Mouse (Mus musculus): ENCODE results near the gene Cry2. TPM values are rescaled to one million over a fixed set of nuclear protein-coding genes. Genes with fewer than 3 reads are reported as not detected.
"Not testable (repeated sequence)": the region's sequence is repeated elsewhere in the genome, so short reads cannot be mapped to it uniquely, and the experiment has no call there.

Gene Cry2
- total RNA-seq, 2 experiments from 2014 or later = 99.0 to 111 TPM

DNA sequence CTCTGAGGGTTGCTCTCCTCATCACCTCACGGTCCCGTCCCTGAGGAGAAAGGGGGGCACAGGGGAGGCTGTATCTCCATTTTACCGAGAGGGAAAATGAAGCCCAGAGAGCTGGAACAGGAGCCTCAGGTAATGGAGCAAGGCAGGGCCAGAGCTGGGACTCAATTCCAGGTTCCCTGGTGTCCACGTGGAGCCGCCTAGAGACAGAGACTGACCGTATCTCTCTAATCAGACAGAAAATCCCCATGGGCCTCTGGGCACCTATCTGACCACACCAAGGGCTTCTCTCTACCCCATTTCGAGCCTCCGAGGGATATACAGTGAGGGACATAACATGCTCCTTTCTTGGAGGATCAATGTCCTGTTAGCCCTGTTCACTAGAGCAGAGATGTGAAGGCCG, 10.7 kb downstream of the Cry2 start:
- no peak for DNase-seq (ENCODE audit: low spot score in 2 of 2)

DNA sequence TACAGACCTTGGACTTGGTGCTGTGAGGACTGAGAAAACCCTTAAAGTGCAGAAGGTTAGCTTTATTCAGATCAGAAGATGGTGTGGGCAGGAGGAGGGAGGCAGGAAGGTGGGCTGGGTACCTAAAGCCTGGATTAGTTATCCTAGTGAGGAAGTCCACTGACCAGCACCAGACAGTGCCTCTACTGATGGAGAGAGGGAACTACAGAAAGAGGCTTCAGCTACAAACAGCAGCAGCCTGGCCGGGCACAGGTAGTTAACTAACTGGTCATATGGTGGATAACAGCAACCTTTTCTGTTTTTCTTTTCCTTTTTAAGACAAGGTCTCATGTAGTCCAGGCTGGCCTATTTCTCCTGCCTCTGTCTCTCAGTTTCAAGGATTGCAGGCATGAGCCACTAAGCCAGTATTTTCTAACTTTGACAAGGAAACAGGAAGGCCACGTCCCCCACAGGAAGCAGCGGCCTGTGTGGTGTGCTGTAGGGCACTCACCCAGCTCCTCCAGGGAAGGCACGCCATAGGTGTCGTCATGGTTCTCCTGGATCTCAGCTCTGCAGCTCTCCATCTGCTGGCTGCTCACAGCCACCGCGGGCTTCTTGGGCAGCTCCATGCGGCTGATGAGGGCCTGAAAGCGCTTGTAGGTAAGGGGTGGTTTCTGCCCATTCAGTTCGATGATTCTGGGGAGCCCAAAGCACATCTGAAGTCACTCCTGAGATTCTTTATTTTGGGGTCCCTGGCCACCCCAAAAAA, 11.3 kb downstream of the Cry2 start:
- no peak for DNase-seq (ENCODE audit: low spot score in 2 of 2)

DNA sequence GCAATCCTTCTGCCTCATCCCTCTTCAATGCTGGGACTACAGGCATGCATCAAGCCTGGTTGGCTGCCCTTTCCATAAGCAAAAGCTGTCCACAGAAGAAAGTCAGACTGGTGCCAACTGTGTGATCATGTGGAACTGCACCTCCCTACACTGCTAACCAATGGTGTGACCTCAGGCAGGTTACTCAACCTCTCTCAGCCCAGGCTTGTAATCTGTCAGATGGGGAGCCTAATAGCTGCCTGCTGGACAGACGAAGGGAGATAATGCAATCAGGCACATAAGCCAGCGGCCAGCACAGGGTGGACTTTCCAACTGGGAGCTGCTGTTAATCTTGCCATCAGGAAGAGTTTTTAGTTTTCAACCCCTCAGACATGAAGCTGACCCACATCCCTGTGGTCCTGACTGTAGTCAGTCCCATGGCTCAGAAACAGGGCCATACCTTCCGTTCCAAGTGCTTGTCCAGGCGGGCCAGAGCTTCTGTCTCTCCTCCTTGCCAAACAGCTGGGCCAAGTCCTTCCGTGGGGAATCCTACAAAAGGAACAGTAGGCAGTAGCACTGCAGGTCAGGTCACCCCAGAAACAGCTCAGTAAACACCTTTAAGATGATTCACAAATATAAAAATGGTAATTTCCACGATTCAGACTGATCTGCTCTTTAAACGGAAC, 12.0 kb downstream of the Cry2 start:
- DNase-seq (ENCODE audit: low spot score in 2 of 2) = no peak

DNA sequence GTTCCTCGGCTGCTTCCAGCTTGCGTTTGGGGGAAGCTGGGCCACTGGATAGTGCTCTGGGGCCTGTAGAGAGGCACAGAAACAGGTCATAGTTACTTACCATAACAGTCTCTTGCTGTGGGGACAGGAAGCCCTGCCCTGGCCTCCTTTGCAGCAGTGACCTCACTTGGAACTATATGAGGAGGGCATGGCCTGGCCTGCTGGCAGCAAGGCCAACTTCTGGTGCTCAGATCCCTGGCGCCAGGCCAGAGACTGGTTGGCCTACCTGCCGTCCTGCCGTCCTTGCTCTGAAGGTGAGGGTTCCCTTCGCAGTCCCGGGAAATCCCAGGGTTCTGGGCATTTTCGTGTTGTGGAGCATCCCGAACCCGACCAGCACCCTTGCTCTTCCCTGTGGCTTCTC, 22.1 kb downstream of the Cry2 start:
- DNase-seq (ENCODE audit: low spot score in 2 of 2) = no peak

DNA sequence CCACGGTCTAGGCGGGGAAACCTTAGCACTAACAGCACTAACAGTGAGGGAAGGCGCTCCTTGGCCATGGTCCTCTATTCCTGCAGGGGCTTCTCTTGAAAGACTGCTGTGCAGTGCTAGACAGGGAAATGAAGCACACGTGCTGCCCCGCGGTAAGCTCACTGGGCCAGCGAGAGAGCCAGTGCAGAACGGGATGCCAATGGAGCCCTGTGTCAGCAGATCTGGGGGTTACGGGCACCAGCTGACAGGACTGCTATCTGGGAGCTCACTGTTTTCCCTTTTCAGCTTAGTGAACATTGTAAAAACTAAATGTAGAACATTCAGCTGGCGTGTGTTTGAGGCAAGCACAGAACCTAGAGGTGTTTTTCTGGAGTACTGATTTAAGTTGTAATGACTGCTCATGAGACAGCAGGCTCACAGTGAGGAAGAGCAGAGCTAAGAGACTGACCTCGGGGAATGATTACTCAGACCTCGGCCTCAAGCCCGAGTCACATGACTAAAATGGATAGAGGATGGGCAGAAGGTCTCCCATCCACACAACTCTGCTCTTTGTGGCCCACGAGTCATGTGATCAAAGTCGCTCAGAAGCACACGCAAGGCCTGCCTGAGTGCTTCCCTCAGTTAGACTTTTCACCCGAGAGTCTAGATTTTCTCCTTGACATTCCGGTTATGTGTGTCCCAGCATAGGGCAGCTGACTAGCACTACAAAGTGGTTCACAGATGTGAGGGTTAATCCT, 25.4 kb downstream of the Cry2 start:
- DNase-seq (ENCODE audit: low spot score in 2 of 2) = no peak

DNA sequence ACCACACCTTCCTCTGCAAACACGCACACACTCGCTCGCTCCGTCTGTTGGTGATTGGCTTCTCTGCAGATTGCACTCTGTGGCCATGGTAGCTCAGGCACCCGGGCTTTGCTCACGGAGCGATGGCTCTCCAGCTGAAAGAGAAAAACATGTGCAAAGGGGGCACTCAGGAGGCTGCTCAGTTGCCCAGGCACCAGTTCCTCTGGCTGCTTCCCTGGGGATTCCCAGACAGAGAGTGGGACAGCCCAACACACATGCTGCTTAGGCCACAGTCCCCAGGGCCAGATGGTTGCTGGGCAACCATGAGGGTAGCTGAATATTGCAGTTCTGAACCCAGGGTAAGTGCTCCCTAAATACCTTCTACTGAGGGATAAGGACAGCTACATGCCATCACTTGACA, 28.2 kb downstream of the Cry2 start:
- DNase-seq (ENCODE audit: low spot score in 2 of 2) = no peak

DNA sequence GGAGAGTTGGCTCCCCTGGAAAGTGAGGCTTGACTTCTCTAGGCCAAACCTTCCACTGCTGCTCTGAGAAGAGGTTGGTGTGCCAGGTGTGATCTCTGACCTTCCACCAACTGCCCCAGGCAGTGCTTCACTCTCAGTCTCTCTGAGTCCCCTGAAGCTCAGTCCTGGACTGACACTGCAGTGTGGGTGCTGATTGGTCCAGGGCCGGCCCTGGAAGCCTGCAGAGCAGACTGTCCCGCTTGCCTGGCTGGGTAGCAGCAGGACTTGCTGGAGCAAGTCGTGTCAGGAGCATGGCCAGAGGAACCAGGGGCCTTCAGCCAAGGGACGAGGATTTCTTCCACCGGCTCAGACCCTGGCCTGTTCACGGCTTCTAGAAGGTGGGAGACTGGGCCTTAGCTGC, 29.1 kb downstream of the Cry2 start:
- no peak for DNase-seq (ENCODE audit: low spot score in 2 of 2)

DNA sequence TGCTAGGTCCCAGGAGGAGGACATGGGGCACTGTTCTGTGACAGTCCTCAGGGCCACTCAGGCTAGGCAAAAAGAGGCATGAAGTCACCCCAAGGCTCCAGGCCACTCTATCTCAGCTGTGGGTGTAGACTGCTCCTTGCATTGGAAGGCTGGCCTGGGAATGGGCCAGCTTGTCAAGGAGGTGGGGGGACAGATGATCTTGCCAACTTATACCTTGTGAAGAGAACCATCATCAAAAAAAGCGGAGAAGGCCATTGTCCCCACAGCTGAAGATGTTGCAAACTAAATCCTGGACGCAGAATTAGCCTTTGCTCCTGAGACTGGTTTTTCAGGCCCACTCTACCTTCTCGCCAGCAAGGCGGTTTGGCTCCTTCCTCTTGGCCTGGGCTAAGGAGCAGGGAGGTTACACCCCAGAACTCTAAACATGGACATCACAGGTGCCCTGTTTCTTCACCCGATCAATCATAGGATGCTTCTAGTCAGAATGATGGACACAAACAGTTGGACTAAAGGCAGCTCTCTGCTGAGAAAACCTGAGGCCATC, 30.0 kb downstream of the Cry2 start:
- DNase-seq (ENCODE audit: low spot score in 2 of 2) = no peak

DNA sequence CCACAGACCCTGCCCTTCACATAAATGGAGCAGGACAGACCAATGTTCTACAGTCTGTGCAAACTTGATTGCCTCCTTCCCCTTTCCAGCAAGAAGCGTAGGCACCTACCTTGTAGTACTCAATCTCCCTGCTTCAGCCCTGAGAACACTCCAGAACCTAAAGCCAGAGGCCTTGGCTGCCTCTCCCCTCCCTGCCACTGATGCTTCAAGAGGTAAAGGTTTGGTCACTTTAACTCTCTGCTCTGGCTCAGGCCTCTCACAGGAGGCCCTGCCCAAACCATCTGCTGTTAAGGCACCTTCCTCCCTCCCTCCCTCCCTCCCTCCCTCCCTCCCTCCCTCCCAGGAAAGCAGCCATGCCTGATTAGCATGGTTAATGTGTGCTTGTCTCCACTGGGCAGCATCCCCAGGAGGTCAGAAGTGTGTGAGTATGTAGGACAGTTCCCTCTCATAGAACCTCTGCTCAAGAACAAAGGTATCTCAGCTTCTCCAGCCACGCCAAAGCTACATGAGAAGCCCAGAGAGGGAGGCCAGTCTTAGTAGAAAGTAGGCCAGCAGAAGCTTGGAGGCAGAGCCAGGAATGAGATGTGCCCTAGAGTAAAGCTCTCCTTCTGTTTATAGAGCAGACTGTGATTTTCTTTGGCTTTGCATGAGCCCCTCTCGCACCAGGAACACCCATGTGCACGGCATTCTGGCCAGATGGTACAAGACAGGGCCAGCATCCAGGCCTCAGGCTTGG, 31.1 kb downstream of the Cry2 start:
- DNase-seq (ENCODE audit: low spot score in 2 of 2) = no peak

DNA sequence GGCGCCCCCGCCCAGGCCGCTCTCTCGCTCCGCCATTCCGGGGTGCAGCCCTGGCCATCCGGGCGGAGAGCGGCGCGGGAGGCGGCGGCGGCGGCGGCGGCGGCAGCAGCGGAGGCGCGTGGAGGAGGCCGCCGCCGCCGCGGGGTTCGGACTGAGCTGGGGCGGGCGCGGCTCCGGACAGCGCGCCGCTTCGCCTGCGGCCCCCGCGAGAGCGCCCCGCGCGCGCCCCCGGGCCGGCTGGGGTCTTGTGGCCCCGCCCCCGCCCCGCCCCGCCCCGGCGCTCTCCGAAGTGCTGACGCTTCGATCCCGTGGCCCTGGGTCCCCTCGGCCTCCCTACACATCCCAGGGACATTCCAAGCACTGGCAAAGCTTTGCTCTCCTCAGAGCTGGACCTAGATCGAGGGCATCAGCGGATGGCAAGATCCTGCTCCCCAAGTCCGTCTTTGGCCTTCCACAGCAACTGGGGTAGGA, 32.7 kb downstream of the Cry2 start, which contains the start of gene Mapk8ip1:
Gene Mapk8ip1, minus strand, starts transcription at position 173 of the 471 bp plus-strand sequence.
- DNase-seq (ENCODE audit: low spot score in 2 of 2) = no peak

DNA sequence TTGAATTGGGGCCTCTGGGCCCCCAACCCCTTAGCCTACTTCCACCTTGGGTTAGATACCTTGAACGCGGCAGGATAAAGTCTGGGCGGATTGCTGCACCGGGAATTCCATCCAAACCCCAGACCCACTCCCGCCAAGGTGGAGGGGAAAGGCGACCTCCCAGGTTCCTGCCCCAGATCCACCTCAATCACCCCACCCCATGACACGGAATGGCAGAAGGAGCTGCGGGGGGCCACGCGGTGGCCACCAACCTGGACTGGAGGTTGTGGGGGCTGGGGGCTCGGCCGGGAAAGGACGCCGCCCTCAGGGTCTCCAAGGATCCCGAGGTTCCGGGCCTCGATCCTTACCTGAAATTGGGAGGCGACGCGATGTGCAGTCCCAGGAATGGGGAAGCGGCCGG, 33.2 kb downstream of the Cry2 start:
- DNase-seq (ENCODE audit: low spot score in 2 of 2) = no peak

DNA sequence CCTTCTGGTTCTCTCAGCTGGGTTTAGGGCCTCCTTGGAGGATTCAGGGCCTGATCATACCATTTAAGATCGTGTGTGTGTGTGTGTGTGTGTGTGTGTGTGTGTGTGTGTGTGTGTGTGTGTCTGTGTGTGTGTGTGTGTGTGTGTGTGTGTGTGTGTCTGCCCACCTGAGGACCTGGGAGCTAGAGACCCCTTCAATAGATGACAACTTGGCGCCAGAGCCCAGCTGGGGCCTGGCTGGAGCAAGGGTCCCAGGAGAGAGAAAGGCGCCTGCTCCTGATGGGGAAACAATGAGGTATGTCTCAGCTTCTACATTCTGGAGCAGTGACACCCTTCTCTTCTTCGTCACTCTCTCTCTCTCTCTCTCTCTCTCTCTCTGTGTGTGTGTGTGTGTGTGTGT, 34.0 kb downstream of the Cry2 start:
- DNase-seq (ENCODE audit: low spot score in 2 of 2) = not testable (repeated sequence)

DNA sequence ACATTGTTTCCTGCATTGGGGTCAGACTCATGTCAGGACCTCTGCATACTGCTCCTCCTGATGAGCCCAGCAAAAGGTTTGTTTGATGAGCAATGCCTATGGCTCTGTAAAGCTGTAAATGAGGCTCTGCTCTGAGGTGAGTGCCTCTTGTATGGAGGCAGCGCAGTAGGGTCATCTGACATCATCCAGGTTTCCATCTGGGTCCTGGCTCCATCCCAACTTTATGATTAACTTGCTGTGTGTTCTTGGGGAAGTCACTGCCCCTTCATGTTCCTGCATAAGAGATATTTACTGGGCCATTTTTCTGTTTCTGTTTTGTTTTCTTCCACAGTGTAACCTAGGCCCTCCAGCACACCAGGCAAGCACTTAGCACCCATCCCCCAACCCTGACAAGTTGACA, 36.4 kb downstream of the Cry2 start:
- no peak for DNase-seq (ENCODE audit: low spot score in 2 of 2)

DNA sequence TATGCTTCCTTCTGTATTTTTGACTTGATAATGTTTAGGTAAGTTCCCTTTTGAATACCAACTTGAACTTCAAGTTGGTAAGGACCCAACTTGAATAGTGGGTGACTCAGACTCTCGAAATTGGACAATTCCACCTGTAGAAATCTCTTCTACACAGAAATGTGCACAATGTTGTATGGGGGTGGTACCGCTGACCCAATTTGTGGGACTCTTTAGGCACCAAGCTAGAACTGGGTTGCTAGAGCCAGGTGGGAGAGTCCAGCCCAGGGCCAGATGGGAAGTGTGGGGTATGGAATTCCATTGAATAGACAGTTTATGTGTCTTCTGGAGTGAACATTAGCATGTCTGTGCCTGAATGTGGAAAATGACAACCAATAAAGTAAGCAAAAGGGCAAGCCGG, 38.3 kb downstream of the Cry2 start:
- no peak for DNase-seq (ENCODE audit: low spot score in 2 of 2)

DNA sequence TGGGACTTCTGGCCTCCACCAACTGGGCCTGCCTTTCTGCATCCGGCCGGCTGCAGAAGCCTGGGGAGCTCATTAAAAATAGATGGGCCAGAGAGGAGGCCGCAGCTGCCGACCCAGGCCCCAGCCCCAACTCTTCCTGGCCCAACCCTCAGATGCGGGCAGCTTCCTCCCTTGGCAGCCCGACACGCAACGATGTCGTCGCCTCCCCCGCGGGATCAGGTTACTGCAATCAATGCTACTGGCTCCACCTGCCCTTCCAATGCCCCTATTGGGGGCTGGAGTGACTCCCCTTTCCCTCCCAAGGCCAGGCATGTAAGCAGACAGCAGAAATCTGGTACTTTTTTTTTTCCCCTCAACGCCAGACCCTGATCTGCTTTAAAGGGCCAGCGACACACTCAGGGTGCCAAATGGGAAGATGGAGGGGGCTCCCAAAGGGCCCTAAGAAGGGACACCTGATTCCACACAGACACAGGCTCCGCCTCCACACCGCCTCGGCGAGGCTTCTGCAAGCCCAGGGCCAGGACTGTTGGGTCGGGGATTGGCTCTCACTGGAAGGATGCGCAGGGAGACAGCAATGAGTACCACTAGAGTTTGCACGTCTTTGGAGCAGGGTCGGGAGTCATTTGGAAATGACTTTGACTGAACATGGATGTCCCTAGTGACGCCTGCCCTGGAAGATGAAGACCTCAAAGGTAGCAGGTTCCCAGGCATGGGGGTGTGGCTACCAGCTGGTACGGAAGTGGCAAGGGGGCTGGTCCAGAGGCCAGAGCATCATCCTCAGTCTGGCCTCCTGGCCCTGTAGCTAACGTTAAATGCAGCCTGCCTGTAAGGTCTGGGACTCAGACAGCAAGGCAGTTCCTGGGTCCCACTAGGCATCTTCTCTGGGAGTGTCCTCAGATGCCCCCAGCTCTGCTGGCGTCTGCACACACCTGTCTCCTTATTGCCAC, 41.3 kb downstream of the Cry2 start:
- no peak for DNase-seq (ENCODE audit: low spot score in 2 of 2)

DNA sequence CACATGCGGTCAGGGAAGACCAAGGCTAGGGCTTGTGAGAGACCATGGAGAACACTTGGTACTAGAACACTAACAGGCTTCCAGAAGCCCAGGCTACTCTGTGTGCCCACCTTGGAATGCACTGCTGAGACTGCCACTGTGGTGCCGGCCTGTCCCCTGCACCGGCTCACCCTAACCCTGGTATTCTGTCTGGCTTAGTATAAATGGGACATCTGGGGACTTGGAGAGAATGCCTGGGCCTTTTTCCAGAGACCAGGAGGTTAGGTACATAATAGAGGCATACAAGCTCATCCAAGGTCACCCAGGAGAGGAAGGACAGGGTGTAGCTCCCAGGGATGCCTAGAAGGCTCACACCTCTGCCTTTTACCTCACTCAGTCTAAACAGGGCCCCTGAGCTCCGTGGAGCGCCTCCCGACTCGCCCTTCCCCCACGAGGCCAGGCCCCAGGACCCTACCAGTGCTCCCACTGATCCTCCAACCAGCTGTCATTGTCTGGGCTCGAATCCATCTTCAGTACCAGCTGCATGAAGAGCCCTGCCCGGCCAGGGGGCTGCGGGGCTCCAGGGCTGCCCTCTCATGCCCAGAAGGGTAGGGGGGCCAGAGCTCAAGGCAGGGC, 42.0 kb downstream of the Cry2 start:
- DNase-seq (ENCODE audit: low spot score in 2 of 2) = no peak

DNA sequence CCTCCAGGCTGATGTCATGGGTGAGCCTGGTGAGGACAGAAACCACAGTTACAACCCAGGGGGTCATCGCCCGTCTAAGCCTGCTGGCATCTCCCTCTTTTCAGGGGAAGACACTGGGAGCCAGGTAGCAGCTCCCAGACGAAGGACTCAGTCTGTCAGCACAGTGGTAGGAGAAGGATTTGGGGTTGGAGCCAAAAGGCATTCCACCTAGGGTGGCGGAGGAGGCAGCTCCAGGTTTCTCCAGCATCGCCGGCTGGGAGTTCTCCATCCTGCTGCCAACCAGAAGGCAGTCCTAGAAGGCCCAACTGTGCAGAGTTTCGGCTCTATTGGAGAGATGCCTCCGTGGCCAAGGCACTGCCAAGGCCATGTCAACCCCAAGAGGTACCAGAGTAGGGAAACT, 42.7 kb downstream of the Cry2 start:
- DNase-seq (ENCODE audit: low spot score in 2 of 2) = peak in 1 of 2 experiments; percentile 57

DNA sequence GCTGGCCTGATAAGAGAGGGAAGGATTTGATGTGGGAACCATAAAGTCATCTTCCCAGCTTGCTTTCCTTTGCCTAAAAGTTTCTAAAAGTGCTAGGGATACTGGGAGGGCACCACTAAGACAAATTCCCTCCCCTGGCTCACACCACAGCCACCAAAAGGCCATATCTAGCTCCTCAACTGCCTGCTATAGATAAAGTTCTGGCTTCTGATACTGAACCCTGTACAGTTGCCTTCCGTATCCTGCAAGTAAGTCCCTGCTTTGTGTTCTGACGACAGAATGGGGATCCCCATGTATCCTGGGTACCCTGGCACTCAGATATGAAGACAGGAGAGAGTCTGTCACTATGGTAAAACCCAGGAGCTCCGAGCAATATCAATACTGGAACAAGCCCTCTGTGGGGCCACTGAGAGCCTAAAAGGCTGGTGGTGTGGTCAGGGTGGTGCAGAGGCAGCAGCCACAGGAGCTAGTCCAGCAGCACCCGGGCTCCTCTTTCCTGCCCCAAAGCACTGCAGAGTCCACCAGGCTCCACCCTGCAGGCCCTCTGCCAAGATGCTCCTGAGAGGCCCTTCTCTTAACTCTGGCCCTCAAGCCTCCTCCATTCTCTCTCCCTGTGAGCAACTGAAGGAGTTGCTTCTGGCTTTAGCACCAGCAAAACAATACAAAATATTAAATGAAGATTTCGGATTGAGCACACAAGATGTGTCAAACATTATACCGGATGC, 43.5 kb downstream of the Cry2 start:
- no peak for DNase-seq (ENCODE audit: low spot score in 2 of 2)

DNA sequence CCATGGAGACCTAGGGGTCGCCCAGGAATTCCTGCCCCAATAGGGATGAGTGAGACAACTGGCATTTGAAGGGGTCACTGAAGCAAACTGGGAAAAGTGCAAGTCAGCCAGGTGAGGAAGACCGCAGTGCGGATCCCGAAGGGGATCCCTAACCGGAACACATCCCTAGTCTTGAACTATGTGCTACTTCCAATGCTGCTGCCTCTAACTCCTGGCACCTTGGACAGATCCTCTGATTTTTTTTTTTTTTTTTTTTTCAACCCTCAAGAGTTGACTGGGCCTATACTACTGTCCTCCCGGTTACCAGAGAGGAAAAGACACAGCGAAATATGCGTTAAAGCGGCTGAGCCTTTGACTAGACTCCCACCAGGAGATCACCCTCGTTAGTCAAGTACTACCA, 44.2 kb downstream of the Cry2 start:
- no peak for DNase-seq (ENCODE audit: low spot score in 2 of 2)

Measured in layer of hippocampus, adult 18-20 months (tissue).